Mouse (Mus musculus) liver, postnatal 0 days (tissue): Measurements from ENCODE around the gene Gpat2. TPM values are rescaled to one million over a fixed set of nuclear protein-coding genes. Genes with fewer than 3 reads are reported as not detected.

Experiments
- ATAC-seq: fragments of 200-750 bp; cut with Nextera tagmentation; 2 replicates; pipeline ENCODE4 v1.8.0; 2017; ENCODE audit warnings: mild to moderate bottlenecking, moderate library complexity
- DNase-seq: peaks from one replicate; pipeline ENCODE4 v3.0.0-alpha.2; 2016
- H3K27ac ChIP-seq: fragments of 300-500 bp; sonication (generic); 2 replicates; pipeline ENCODE4 v1.5.1; 2014; ENCODE audit warnings: antibody characterized with exemption, moderate library complexity, mild to moderate bottlenecking, low read depth
- H3K27me3 ChIP-seq: fragments of 300-500 bp; sonication (generic); 2 replicates; pipeline ENCODE4 v1.6.1; 2014; ENCODE audit warnings: low read length, control low read depth, mixed read lengths; ENCODE audit not compliant: insufficient read depth
- H3K36me3 ChIP-seq: fragments of 300-500 bp; sonication (generic); replicated peaks from 2 replicates; pipeline ENCODE4 v1.6.1; 2014; ENCODE audit warnings: mild to moderate bottlenecking, control low read depth, low read length, moderate library complexity, mixed read lengths; ENCODE audit not compliant: insufficient read depth
- H3K4me1 ChIP-seq: fragments of 300-500 bp; sonication (generic); 2 replicates; pipeline ENCODE4 v1.6.1; 2014; ENCODE audit warnings: antibody characterized with exemption, mild to moderate bottlenecking, control low read depth; ENCODE audit not compliant: insufficient read depth
- H3K4me2 ChIP-seq: fragments of 300-500 bp; sonication (generic); 2 replicates; pipeline ENCODE4 v1.6.1; 2014; ENCODE audit warnings: low read depth, mild to moderate bottlenecking, low read length, moderate library complexity, mixed read lengths
- H3K4me3 ChIP-seq: fragments of 300-500 bp; sonication (generic); 2 replicates; pipeline ENCODE4 v1.5.1; 2014; ENCODE audit warnings: low read depth, low read length
- H3K9ac ChIP-seq: fragments of 300-500 bp; sonication (generic); replicated peaks from 2 replicates; pipeline ENCODE4 v1.6.1; 2014; ENCODE audit warnings: mild to moderate bottlenecking, moderate library complexity
- H3K9me3 ChIP-seq: fragments of 300-500 bp; sonication (generic); 2 replicates; pipeline ENCODE4 v1.6.1; 2016; ENCODE audit warnings: mild to moderate bottlenecking, control low read depth, low read length, mixed read lengths
- CTCF ChIP-seq: sonication (generic); IDR thresholded peaks from 2 replicates; pipeline ENCODE4 v1.5.1; 2016; ENCODE audit warnings: antibody characterized with exemption, low read depth
- EP300 ChIP-seq: IDR thresholded peaks from 2 replicates; pipeline ENCODE4 v1.6.1; 2016; ENCODE audit warnings: antibody characterized with exemption, low read depth, mild to moderate bottlenecking
- WGBS: fragments of 180-500 bp; shearing (Covaris S2); extraction: QIAGEN DNeasy Blood & Tissue Kit; methylation state at CpG from one replicate; pipeline ENCODE4 v1.1.7; 2014; ENCODE audit not compliant: insufficient replicate concordance; 5-methylcytosine and 5-hydroxymethylcytosine counted together
- polyA plus RNA-seq: library from polyadenylated mRNA; unstranded; fragments of >200 nt; fragmentation: Nextera tagmentation; extraction: Ambion mirVana; gene quantifications from 2 replicates; pipeline ENCODE4 v1.2.1, GENCODE M21; 2015

The Gpat2 gene
- polyA plus RNA-seq, 1 experiment from 2014 or later = 0.46 TPM

DNA sequence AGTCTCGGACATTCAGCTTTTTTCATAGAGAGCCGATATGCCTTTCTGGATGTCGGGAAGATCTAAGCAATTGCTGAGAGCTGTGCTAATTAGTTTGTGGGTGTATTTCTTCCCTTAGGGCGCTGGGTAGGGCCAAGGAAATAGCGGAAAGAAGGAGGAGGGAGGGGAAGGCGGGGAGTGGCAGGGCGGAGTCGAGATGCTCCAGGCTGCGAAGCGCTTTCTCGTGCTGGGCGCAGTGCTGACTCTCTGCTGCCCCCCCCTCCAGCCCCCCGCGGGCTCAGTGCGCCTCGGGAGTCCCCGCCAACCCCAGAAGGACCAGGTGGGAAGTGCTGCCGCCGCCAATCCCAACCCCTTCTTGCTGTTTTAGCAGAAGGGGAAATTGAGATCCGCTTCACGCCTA, 58.0 kb downstream of the Gpat2 start:
- Histone ChIP-seq H3K4me2 (peak overlapping the region; percentile 68), H3K4me3 (peak overlapping the region; percentile 46), H3K36me3 (no peaks in the 10 kb centered on the region), H3K27ac (no peak overlapping the region), H3K27me3 (peaks cover 64% of the 10 kb centered on the region), H3K9me3 (no peaks in the 10 kb centered on the region), H3K9ac (no peak overlapping the region), H3K4me1 (peaks cover 9% of the 10 kb centered on the region; the same call in 1 of the 2 replicates)
- TF ChIP-seq CTCF (no peak), EP300 (no peak)
- ATAC-seq (no peak), DNase-seq (no peak)
- WGBS = 1% methylated on average over 20 of the region's 21 CpGs

- WGBS = 11% methylated on average over 19 of the region's 19 CpGs
- peak; percentile 75 for ATAC-seq
- no peak overlapping the region for H3K9ac ChIP-seq
Measured at GRCm38 (mm10) chr2:127484476-127485170, 59.6 kb downstream of the Gpat2 start.

More at GRCm38 (mm10) chr2:127484476-127485170, 59.6 kb downstream of the Gpat2 start:
- Histone ChIP-seq H3K27ac (no peak overlapping the region), H3K9me3 (no peaks in the 10 kb centered on the region), H3K36me3 (no peaks in the 10 kb centered on the region), H3K4me1 (peaks cover 9% of the 10 kb centered on the region; the same call in 1 of the 2 replicates), H3K4me3 (no peak overlapping the region; the same call in 1 of the 2 replicates), H3K4me2 (peak overlapping the region; percentile 60), H3K27me3 (peaks cover 61% of the 10 kb centered on the region)
- TF ChIP-seq CTCF (no peak), EP300 (no peak)
- peak; percentile 77 for DNase-seq

Other genes starting within 250 kb of the Gpat2 start
- 1.1 and 1.2 TPM in 2 replicates for gene 1810024B03Rik, start 216.9 kb upstream of the Gpat2 start, polyA plus RNA-seq
- gene Snrnp200, start 216.8 kb upstream of the Gpat2 start, polyA plus RNA-seq = 11.3 and 13.5 TPM in 2 replicates
- 31.0 and 31.9 TPM in 2 replicates for gene Ciao1, start 177.4 kb upstream of the Gpat2 start, polyA plus RNA-seq
- 10.0 and 11.4 TPM in 2 replicates for gene Tmem127, start 177.3 kb upstream of the Gpat2 start, polyA plus RNA-seq
- 41.7 and 44.7 TPM in 2 replicates for gene Stard7, start 155.0 kb upstream of the Gpat2 start, polyA plus RNA-seq
- gene Dusp2, start 89.0 kb upstream of the Gpat2 start, polyA plus RNA-seq = 5.6 and 5.9 TPM in 2 replicates
- gene Astl, start 86.6 kb upstream of the Gpat2 start, polyA plus RNA-seq = not detected in 2 replicates
- 4.7 and 4.8 TPM in 2 replicates for gene Adra2b, start 62.0 kb upstream of the Gpat2 start, polyA plus RNA-seq
- 14.7 and 16.9 TPM in 2 replicates for gene Fahd2a, start 19.4 kb downstream of the Gpat2 start, polyA plus RNA-seq
- 0.23 and 0.43 TPM in 2 replicates for gene Kcnip3, start 96.9 kb downstream of the Gpat2 start, polyA plus RNA-seq
- gene Prom2, start 116.3 kb downstream of the Gpat2 start, polyA plus RNA-seq = not detected in 2 replicates
- 1.2 and 1.7 TPM in 2 replicates for gene Zfp661, start 161.9 kb downstream of the Gpat2 start, polyA plus RNA-seq
- 76.3 and 81.5 TPM in 2 replicates for gene Mrps5, start 162.0 kb downstream of the Gpat2 start, polyA plus RNA-seq
- gene Mal, start 231.5 kb downstream of the Gpat2 start, polyA plus RNA-seq = 0.23 and 0.24 TPM in 2 replicates